Mouse (Mus musculus): ENCODE data around the gene Psmb5. TPM values are rescaled to one million over a fixed set of nuclear protein-coding genes. Genes with fewer than 3 reads are reported as not detected.

Psmb5 gene
- 420 and 456 TPM in 2 replicates for polyA plus RNA-seq (2014; fragmentation: Nextera tagmentation; extraction: Ambion mirVana)

GRCm38 (mm10) chr14:54617897-54618365 is at the start of gene Psmb5:
Psmb5 (minus strand) TSS chr14:54618022.
- peak within 1 kb of the TSS; percentile 81 for H3K9ac ChIP-seq (ENCODE audit: low read depth, low read length)
- H3K27ac ChIP-seq (ENCODE audit: low read depth, low read length), result peak within 1 kb of the TSS; percentile 24; the same call in 1 of the 2 replicates
- H3K4me3 ChIP-seq (ENCODE audit: low read length), result peak within 1 kb of the TSS; percentile 82
- H3K9me3 ChIP-seq (ENCODE audit: control insufficient read depth, low read length), result no peaks in the 10 kb centered on the region
- peaks cover 22% of the 10 kb centered on the region for H3K36me3 ChIP-seq (ENCODE audit: control insufficient read depth, insufficient read depth, low read length)
- peak within 1 kb of the TSS; percentile 62 for H3K4me2 ChIP-seq (replicated peaks; ENCODE audit: low read depth, low read length)
- peaks cover 7% of the 10 kb centered on the region for H3K4me1 ChIP-seq (ENCODE audit: control insufficient read depth, insufficient read depth, low read length)
- peak; percentile 89 for ATAC-seq (ENCODE audit: low FRiP score, low TSS enrichment)
- no peaks in the 10 kb centered on the region for H3K27me3 ChIP-seq (ENCODE audit: control insufficient read depth, insufficient read depth, low read length)
- WGBS, result under 1% methylated on average over 25 of the region's 25 CpGs

DNA sequence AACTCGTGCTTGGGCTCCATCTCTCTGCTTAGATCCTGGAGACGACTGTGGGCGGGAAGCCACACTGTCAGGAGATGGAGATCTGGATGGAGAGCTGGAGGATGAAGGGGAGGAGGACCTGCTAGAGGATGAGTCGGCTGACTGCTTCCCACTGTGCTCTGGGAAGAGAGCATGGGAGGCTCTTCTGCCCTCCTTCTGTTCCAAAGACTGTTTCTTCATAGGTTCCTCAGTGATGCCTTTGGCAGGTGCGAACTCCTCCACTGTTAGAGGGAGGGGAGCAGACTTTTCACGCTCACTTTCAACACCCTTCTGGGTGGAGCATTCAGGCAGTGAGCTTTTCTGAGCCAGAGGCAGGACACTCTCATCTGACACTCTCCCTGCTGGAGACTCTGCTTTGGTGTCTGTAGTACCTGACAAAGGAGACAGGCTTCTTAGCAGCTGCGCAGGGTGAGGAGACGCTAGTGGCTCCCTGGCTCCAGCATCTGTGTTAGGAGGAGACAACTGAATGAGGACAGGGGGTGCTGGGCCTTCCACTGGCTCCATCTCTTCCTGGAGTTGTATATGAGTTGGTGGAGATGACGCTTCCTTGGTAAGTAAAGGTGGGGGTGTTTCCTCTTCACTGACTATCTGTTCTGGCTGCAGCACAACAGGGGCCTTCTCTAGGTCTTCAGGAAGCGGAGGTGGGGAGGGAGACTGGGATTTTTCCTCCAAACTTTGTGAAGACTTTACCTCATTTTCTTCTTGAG is 46.8 kb upstream of the Psmb5 start:
- Histone ChIP-seq H3K9me3 (ENCODE audit: control insufficient read depth, low read length) (no peaks in the 10 kb centered on the region), H3K4me2 (replicated peaks; ENCODE audit: low read depth, low read length) (no peak overlapping the region), H3K27ac (ENCODE audit: low read depth, low read length) (no peak overlapping the region), H3K36me3 (ENCODE audit: control insufficient read depth, insufficient read depth, low read length) (peaks cover 89% of the 10 kb centered on the region), H3K4me3 (ENCODE audit: low read length) (no peak overlapping the region), H3K4me1 (ENCODE audit: control insufficient read depth, insufficient read depth, low read length) (no peaks in the 10 kb centered on the region), H3K27me3 (ENCODE audit: control insufficient read depth, insufficient read depth, low read length) (no peaks in the 10 kb centered on the region), H3K9ac (ENCODE audit: low read depth, low read length) (no peak overlapping the region)
- ATAC-seq (ENCODE audit: low FRiP score, low TSS enrichment), result no peak
- 89% methylated on average over 10 of the region's 10 CpGs for WGBS

GRCm38 (mm10) chr14:54660009-54660408 is 42.2 kb upstream of the Psmb5 start:
- Histone ChIP-seq H3K4me1 (ENCODE audit: control insufficient read depth, insufficient read depth, low read length) (no peaks in the 10 kb centered on the region), H3K36me3 (ENCODE audit: control insufficient read depth, insufficient read depth, low read length) (peaks cover 92% of the 10 kb centered on the region), H3K27me3 (ENCODE audit: control insufficient read depth, insufficient read depth, low read length) (no peaks in the 10 kb centered on the region), H3K4me2 (replicated peaks; ENCODE audit: low read depth, low read length) (no peak overlapping the region), H3K4me3 (ENCODE audit: low read length) (no peak overlapping the region), H3K27ac (ENCODE audit: low read depth, low read length) (no peak overlapping the region), H3K9ac (ENCODE audit: low read depth, low read length) (no peak overlapping the region), H3K9me3 (ENCODE audit: control insufficient read depth, low read length) (no peaks in the 10 kb centered on the region)
- ATAC-seq (ENCODE audit: low FRiP score, low TSS enrichment), result no peak
- WGBS, result 84% methylated on average over 2 of the region's 2 CpGs

GRCm38 (mm10) chr14:54653496-54653895 is 35.7 kb upstream of the Psmb5 start:
- Histone ChIP-seq H3K4me3 (ENCODE audit: low read length) (peak overlapping the region; percentile 84), H3K4me1 (ENCODE audit: control insufficient read depth, insufficient read depth, low read length) (peaks cover 24% of the 10 kb centered on the region; the same call in 1 of the 2 replicates), H3K9me3 (ENCODE audit: control insufficient read depth, low read length) (no peaks in the 10 kb centered on the region), H3K36me3 (ENCODE audit: control insufficient read depth, insufficient read depth, low read length) (peaks cover 64% of the 10 kb centered on the region), H3K9ac (ENCODE audit: low read depth, low read length) (peak overlapping the region; percentile 85), H3K4me2 (replicated peaks; ENCODE audit: low read depth, low read length) (peak overlapping the region; percentile 79), H3K27me3 (ENCODE audit: control insufficient read depth, insufficient read depth, low read length) (no peaks in the 10 kb centered on the region), H3K27ac (ENCODE audit: low read depth, low read length) (peak overlapping the region; percentile 83)
- ATAC-seq (ENCODE audit: low FRiP score, low TSS enrichment), result peak; percentile 91
- WGBS, result 1% methylated on average over 12 of the region's 12 CpGs

DNA sequence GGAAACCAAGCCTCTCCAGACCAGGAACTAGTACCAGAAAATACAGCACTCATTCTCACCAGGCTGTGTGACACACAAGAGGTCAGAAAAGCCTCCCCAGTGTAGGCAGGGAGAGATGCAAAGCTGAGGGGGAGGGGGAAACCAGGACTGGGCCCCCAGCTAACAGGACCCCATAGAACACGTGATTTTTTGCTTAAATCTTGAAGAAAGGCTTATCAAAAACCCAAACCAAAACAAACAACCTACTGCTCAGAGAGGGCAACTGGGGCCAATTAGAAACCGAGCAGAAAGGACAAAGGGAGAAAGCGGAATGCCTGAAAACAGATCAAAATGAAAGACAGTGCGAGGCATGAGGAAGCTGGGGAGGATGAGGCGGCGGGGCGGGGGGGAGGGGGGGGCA is 35.0 kb upstream of the Psmb5 start:
- WGBS, result 0% methylated on average over 7 of the region's 7 CpGs
- peaks cover 64% of the 10 kb centered on the region for H3K36me3 ChIP-seq (ENCODE audit: control insufficient read depth, insufficient read depth, low read length)
- 0 out of 2 replicates have a peak, but pooled peaks have one; percentile 17 for ATAC-seq (ENCODE audit: low FRiP score, low TSS enrichment)

DNA sequence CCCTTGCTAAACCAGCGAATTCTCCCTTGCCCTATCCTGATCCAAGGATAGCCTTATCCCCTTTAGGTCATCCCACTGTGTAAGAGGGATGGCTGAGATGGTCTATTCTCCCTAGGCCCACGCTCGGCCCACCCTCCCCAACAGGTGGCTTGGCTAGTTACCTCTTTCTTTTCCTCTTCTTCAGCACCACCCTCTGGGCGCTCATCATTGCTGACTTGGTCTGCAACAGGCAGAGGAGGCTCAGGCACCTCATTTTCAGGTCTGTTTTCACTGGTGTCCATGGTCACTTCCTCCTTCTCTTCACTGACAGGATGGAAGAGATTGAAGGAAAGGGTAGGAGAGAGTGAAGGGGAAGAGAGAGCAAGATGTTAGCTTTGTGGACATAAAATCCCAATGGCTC is 33.7 kb upstream of the Psmb5 start:
- peaks cover 64% of the 10 kb centered on the region for H3K36me3 ChIP-seq (ENCODE audit: control insufficient read depth, insufficient read depth, low read length)
- peak overlapping the region; percentile 3; the same call in 1 of the 2 replicates for H3K4me3 ChIP-seq (ENCODE audit: low read length)
- WGBS, result 77% methylated on average over 4 of the region's 4 CpGs
- H3K27me3 ChIP-seq (ENCODE audit: control insufficient read depth, insufficient read depth, low read length), result no peaks in the 10 kb centered on the region
- no peaks in the 10 kb centered on the region for H3K9me3 ChIP-seq (ENCODE audit: control insufficient read depth, low read length)
- 0 out of 2 replicates have a peak overlapping the region, but pooled peaks have one; percentile 4 for H3K27ac ChIP-seq (ENCODE audit: low read depth, low read length)
- no peak for ATAC-seq (ENCODE audit: low FRiP score, low TSS enrichment)
- H3K9ac ChIP-seq (ENCODE audit: low read depth, low read length), result peak overlapping the region; percentile 25; the same call in 1 of the 2 replicates
- peaks cover 24% of the 10 kb centered on the region; the same call in 1 of the 2 replicates for H3K4me1 ChIP-seq (ENCODE audit: control insufficient read depth, insufficient read depth, low read length)
- H3K4me2 ChIP-seq (replicated peaks; ENCODE audit: low read depth, low read length), result no peak overlapping the region

More for the DNA sequence above, 35.0 kb upstream of the Psmb5 start:
- Histone ChIP-seq H3K4me3 (ENCODE audit: low read length) (peak overlapping the region; percentile 84), H3K9me3 (ENCODE audit: control insufficient read depth, low read length) (no peaks in the 10 kb centered on the region), H3K27me3 (ENCODE audit: control insufficient read depth, insufficient read depth, low read length) (no peaks in the 10 kb centered on the region), H3K4me2 (replicated peaks; ENCODE audit: low read depth, low read length) (peak overlapping the region; percentile 79), H3K27ac (ENCODE audit: low read depth, low read length) (peak overlapping the region; percentile 83), H3K4me1 (ENCODE audit: control insufficient read depth, insufficient read depth, low read length) (peaks cover 24% of the 10 kb centered on the region; the same call in 1 of the 2 replicates), H3K9ac (ENCODE audit: low read depth, low read length) (peak overlapping the region; percentile 85)

DNA sequence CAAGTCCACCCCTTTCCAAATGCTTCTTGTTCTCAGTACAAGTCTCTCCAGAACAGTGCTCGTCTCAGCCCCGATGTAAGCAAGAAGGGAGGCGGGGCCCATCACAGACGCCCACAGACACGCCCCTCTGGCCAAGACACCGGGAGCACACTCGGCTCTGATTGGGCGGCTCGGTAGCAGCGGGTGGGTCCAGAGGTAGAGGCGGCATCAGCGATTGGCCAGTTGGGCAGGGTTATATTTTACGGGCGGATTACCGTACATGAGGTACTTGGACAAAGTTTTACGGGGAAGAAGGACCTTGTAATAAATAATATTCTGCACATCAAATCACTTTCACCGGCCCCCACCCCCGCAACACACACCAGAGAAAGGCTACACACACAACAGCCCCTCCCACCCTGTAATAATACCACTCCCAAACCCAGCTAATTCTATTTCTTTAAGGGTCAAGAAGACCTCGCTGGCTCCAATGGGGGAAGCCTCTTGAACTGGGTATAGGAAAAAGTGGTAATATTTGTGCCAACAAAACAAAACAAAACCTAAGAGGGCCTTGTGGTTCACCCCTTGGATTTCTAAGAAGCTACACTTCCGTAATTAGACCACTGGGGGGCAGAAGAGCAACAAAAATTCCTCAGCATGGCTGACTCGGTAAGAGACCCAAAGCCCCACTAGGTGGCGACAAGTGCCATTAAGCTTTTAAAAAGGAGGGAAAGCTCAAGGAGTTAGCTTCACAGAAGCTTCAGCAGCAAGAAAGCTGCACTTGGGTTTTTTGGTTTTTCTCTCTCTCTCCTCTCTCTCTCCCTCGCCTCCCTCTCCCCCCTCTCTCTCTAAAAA is 33.0 kb upstream of the Psmb5 start:
- peak; percentile 30 for ATAC-seq (ENCODE audit: low FRiP score, low TSS enrichment)
- no peak overlapping the region for H3K4me2 ChIP-seq (replicated peaks; ENCODE audit: low read depth, low read length)
- no peak overlapping the region for H3K27ac ChIP-seq (ENCODE audit: low read depth, low read length)
- H3K4me1 ChIP-seq (ENCODE audit: control insufficient read depth, insufficient read depth, low read length), result peaks cover 24% of the 10 kb centered on the region; the same call in 1 of the 2 replicates
- no peak overlapping the region for H3K9ac ChIP-seq (ENCODE audit: low read depth, low read length)
- no peaks in the 10 kb centered on the region for H3K9me3 ChIP-seq (ENCODE audit: control insufficient read depth, low read length)
- no peaks in the 10 kb centered on the region for H3K27me3 ChIP-seq (ENCODE audit: control insufficient read depth, insufficient read depth, low read length)
- H3K36me3 ChIP-seq (ENCODE audit: control insufficient read depth, insufficient read depth, low read length), result peaks cover 64% of the 10 kb centered on the region
- H3K4me3 ChIP-seq (ENCODE audit: low read length), result no peak overlapping the region
- 69% methylated on average over 23 of the region's 23 CpGs for WGBS

- no peaks in the 10 kb centered on the region for H3K9me3 ChIP-seq (ENCODE audit: control insufficient read depth, low read length)
- ATAC-seq (ENCODE audit: low FRiP score, low TSS enrichment), result no peak
- H3K27me3 ChIP-seq (ENCODE audit: control insufficient read depth, insufficient read depth, low read length), result no peaks in the 10 kb centered on the region
- H3K4me3 ChIP-seq (ENCODE audit: low read length), result no peak overlapping the region
- H3K36me3 ChIP-seq (ENCODE audit: control insufficient read depth, insufficient read depth, low read length), result peaks cover 86% of the 10 kb centered on the region
- H3K27ac ChIP-seq (ENCODE audit: low read depth, low read length), result no peak overlapping the region
- 84% methylated on average over 4 of the region's 4 CpGs for WGBS
- H3K4me1 ChIP-seq (ENCODE audit: control insufficient read depth, insufficient read depth, low read length), result peaks cover 18% of the 10 kb centered on the region; the same call in 1 of the 2 replicates
- H3K9ac ChIP-seq (ENCODE audit: low read depth, low read length), result no peak overlapping the region
- H3K4me2 ChIP-seq (replicated peaks; ENCODE audit: low read depth, low read length), result no peak overlapping the region
Measured at GRCm38 (mm10) chr14:54647900-54648299, 30.1 kb upstream of the Psmb5 start.

Measured in kidney, embryonic 14.5 days (tissue).